Mouse (Mus musculus): ENCODE data around the gene Dhx34. TPM values are rescaled to one million over a fixed set of nuclear protein-coding genes. Genes with fewer than 3 reads are reported as not detected.

Dhx34 gene
- total RNA-seq, 1 experiment = 8.6 TPM

DNA sequence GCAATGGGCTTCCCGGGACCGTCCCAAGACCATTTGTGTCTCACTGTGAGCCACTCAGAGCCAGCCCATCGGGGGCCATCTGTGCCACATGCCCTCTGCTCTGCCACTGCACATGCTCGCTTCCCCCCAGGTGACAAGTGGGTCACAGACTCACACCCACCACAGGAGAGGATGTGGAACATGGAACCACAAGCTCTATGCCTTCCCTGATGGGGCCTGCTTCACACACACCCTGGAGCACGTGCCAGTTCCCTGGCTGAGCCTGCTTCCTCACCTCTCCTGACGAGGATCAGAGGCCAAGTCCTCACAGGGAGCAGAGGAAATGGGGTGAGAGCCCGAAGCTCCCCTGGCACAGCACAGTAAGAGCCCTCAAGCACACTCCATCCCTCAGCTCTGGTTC lies 14.8 kb downstream of the Dhx34 start:
- no peaks in the 10 kb centered on the region for H3K9me3 ChIP-seq (ENCODE audit: control insufficient read depth, insufficient read depth, low read depth, low read length)
- H3K4me1 ChIP-seq (ENCODE audit: control insufficient read depth in 2 of 2, insufficient read depth in 2 of 2, low read length in 2 of 2, poor library complexity in 1 of 2) = peaks cover 0 to 6% of the 10 kb centered on the region in 2 experiments; a peak in 1 of 4 replicates
- H3K36me3 ChIP-seq (ENCODE audit: control insufficient read depth, insufficient read depth, low read length, poor library complexity, severe bottlenecking) = peaks cover 4% of the 10 kb centered on the region; the same call in 1 of the 2 replicates
- in situ Hi-C loops (cut with MboI; ENCODE audit: low sequenced_read_pairs in 2 of 2, unreplicated experiment in 2 of 2) = loop anchor here in 1 of 2 experiments (10.0 kb wide), 1 partner anchor 62 kb away; no protein-coding TSS in a partner anchor
- DNase-seq (ENCODE audit: low read depth, low spot score) = no peak
- no peak overlapping the region for H3K4me3 ChIP-seq (ENCODE audit: insufficient read depth in 1 of 2, low read depth in 1 of 2, low read length in 2 of 2, poor library complexity in 1 of 2, severe bottlenecking in 1 of 2)
- H3K9ac ChIP-seq (ENCODE audit: insufficient read depth, low read depth, low read length, poor library complexity, severe bottlenecking) = no peak overlapping the region
- H3K27ac ChIP-seq (ENCODE audit: insufficient read depth, low read depth, low read length, poor library complexity, severe bottlenecking) = no peak overlapping the region
- TF ChIP-seq ZC3H11A (IDR thresholded peaks at IDR 0.05; ENCODE audit: borderline replicate concordance, low read depth, low read length) (no peak), HCFC1 (IDR thresholded peaks at IDR 0.05; ENCODE audit: borderline replicate concordance, insufficient read depth, low read length) (no peak), CHD2 (IDR thresholded peaks at IDR 0.05; ENCODE audit: low read depth, low read length) (no peak), ZNF384 (IDR thresholded peaks at IDR 0.05; ENCODE audit: low read depth, low read length) (no peak), MAFK (IDR thresholded peaks at IDR 0.05; ENCODE audit: insufficient read depth, low read depth, low read length) (no peak)

DNA sequence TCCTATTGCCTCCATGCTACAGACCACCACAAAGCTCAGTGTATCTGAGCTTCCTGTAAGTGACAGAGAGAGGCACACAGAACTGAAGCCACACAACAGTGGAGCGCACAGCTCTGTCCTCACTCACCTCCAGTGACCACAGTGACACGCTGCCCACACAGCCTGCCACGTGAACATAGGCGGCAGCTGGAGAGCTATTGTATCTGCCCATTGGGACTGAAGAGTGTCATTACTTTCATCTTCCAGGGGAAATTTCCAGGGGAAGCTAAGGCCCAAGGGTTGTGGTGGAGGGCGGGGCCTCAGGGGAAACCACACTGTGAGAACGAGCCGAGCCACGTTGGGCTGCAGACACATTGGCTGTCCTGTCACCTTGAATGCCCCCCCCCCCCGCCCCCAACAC lies 17.0 kb downstream of the Dhx34 start:
- H3K9ac ChIP-seq (ENCODE audit: insufficient read depth, low read depth, low read length, poor library complexity, severe bottlenecking) = no peak overlapping the region
- no peak for TF ChIP-seq ZC3H11A (IDR thresholded peaks at IDR 0.05; ENCODE audit: borderline replicate concordance, low read depth, low read length)
- peaks cover 0 to 6% of the 10 kb centered on the region in 2 experiments; a peak in 1 of 4 replicates for H3K4me1 ChIP-seq (ENCODE audit: control insufficient read depth in 2 of 2, insufficient read depth in 2 of 2, low read length in 2 of 2, poor library complexity in 1 of 2)
- no peak for DNase-seq (ENCODE audit: low read depth, low spot score)
- H3K36me3 ChIP-seq (ENCODE audit: control insufficient read depth, insufficient read depth, low read length, poor library complexity, severe bottlenecking) = no peaks in the 10 kb centered on the region
- no peaks in the 10 kb centered on the region for H3K9me3 ChIP-seq (ENCODE audit: control insufficient read depth, insufficient read depth, low read depth, low read length)
- H3K4me3 ChIP-seq (ENCODE audit: insufficient read depth in 1 of 2, low read depth in 1 of 2, low read length in 2 of 2, poor library complexity in 1 of 2, severe bottlenecking in 1 of 2) = no peak overlapping the region
- in situ Hi-C loops (cut with MboI; ENCODE audit: low sequenced_read_pairs in 2 of 2, unreplicated experiment in 2 of 2) = loop anchor here in 1 of 2 experiments (10.0 kb wide), 1 partner anchor 60 kb away; no protein-coding TSS in a partner anchor
- no peak overlapping the region for H3K27ac ChIP-seq (ENCODE audit: insufficient read depth, low read depth, low read length, poor library complexity, severe bottlenecking)

DNA sequence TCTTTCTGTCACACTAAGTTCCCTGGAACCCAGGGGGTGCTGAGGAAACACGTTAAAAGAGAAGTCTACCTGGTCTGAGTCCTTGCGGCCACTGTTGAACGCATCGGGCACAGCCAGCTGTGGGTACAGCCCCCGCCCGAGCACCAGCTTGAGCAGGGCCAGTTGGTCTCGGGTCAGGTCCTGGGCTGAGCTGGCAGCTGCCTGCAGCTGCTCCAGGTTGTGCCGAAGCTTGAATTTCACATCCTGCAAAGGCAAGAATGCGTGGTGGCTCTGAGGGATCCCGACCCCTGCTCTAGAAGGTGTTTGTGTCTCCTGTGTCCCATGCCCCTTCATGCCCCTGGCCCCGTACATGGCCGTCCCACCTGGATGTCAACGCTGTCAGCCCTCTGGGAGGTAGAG lies 18.3 kb downstream of the Dhx34 start:
- in situ Hi-C loops (cut with MboI; ENCODE audit: low sequenced_read_pairs in 2 of 2, unreplicated experiment in 2 of 2) = loop anchor here in 1 of 2 experiments (10.0 kb wide), 1 partner anchor 59 kb away; no protein-coding TSS in a partner anchor

DNA sequence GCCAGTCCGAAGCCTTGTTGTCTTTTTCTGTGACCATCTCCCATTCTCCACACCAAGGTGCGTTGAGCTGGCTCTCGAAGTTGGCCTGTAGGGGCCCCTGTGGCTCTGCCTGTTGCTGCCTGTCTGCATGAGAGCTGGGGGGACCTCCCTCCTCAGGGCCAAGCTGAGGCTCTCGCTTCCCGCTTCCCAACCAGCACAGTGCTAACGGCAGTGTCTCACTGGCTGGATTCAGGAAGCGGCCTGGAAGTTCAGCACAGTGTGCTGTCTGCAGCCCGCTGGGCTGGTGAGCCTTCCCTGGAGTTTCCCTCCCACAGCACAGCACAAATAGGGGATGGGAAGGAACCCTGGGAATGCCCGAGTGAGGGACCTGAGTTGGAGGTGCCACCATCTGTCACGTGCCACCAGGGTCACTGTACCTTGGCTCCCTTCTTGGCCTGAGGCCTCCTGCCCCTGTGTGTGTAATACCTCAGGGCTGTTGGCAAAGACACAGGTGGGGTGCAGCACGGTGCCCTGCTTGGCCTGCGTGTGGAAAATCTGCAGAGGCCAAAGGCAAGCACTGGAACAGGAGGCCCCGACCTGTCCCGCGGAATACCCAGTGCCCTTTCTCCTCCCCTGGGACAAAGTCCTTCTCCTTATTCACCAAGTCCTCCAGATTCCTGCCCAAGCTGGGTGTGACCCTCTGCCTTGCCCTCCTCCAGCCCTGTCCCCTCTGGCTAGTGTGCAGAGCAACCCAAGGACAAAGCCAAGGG lies 18.9 kb downstream of the Dhx34 start:
- in situ Hi-C loops (cut with MboI; ENCODE audit: low sequenced_read_pairs in 2 of 2, unreplicated experiment in 2 of 2) = loop anchor here in 1 of 2 experiments (10.0 kb wide), 1 partner anchor 58 kb away; no protein-coding TSS in a partner anchor
- Histone ChIP-seq H3K9me3 (ENCODE audit: control insufficient read depth, insufficient read depth, low read depth, low read length) (no peaks in the 10 kb centered on the region), H3K36me3 (ENCODE audit: control insufficient read depth, insufficient read depth, low read length, poor library complexity, severe bottlenecking) (no peaks in the 10 kb centered on the region), H3K4me1 (ENCODE audit: control insufficient read depth in 2 of 2, insufficient read depth in 2 of 2, low read length in 2 of 2, poor library complexity in 1 of 2) (peaks cover 0 to 9% of the 10 kb centered on the region in 2 experiments; a peak in 1 of 4 replicates), H3K27ac (ENCODE audit: insufficient read depth, low read depth, low read length, poor library complexity, severe bottlenecking) (no peak overlapping the region), H3K9ac (ENCODE audit: insufficient read depth, low read depth, low read length, poor library complexity, severe bottlenecking) (no peak overlapping the region), H3K4me3 (ENCODE audit: insufficient read depth in 1 of 2, low read depth in 1 of 2, low read length in 2 of 2, poor library complexity in 1 of 2, severe bottlenecking in 1 of 2) (no peak overlapping the region)
- TF ChIP-seq CHD2 (IDR thresholded peaks at IDR 0.05; ENCODE audit: low read depth, low read length) (no peak), HCFC1 (IDR thresholded peaks at IDR 0.05; ENCODE audit: borderline replicate concordance, insufficient read depth, low read length) (no peak), ZC3H11A (IDR thresholded peaks at IDR 0.05; ENCODE audit: borderline replicate concordance, low read depth, low read length) (no peak), MAFK (IDR thresholded peaks at IDR 0.05; ENCODE audit: insufficient read depth, low read depth, low read length) (no peak), ZNF384 (IDR thresholded peaks at IDR 0.05; ENCODE audit: low read depth, low read length) (no peak)
- DNase-seq (ENCODE audit: low read depth, low spot score) = no peak

More for the DNA sequence above, 18.3 kb downstream of the Dhx34 start:
- Histone ChIP-seq H3K4me1 (ENCODE audit: control insufficient read depth in 2 of 2, insufficient read depth in 2 of 2, low read length in 2 of 2, poor library complexity in 1 of 2) (peaks cover 0 to 9% of the 10 kb centered on the region in 2 experiments; a peak in 1 of 4 replicates), H3K4me3 (ENCODE audit: insufficient read depth in 1 of 2, low read depth in 1 of 2, low read length in 2 of 2, poor library complexity in 1 of 2, severe bottlenecking in 1 of 2) (no peak overlapping the region), H3K9me3 (ENCODE audit: control insufficient read depth, insufficient read depth, low read depth, low read length) (no peaks in the 10 kb centered on the region), H3K9ac (ENCODE audit: insufficient read depth, low read depth, low read length, poor library complexity, severe bottlenecking) (no peak overlapping the region), H3K36me3 (ENCODE audit: control insufficient read depth, insufficient read depth, low read length, poor library complexity, severe bottlenecking) (no peaks in the 10 kb centered on the region), H3K27ac (ENCODE audit: insufficient read depth, low read depth, low read length, poor library complexity, severe bottlenecking) (no peak overlapping the region)
- no peak for DNase-seq (ENCODE audit: low read depth, low spot score)
- no peak for TF ChIP-seq CHD2 (IDR thresholded peaks at IDR 0.05; ENCODE audit: low read depth, low read length)
- no peak for TF ChIP-seq MAFK (IDR thresholded peaks at IDR 0.05; ENCODE audit: insufficient read depth, low read depth, low read length)
- TF ChIP-seq ZNF384 (IDR thresholded peaks at IDR 0.05; ENCODE audit: low read depth, low read length) = no peak
- no peak for TF ChIP-seq ZC3H11A (IDR thresholded peaks at IDR 0.05; ENCODE audit: borderline replicate concordance, low read depth, low read length)
- TF ChIP-seq HCFC1 (IDR thresholded peaks at IDR 0.05; ENCODE audit: borderline replicate concordance, insufficient read depth, low read length) = no peak
